Mouse (Mus musculus) bone marrow, adult 2 months (tissue): ENCODE measurements around the gene Sord.

ENCODE experiments used
- CTCF ChIP-seq: fragments of 200-500 bp; IDR thresholded peaks from 2 replicates; pipeline ENCODE4 v1.5.1; 2011; ENCODE audit warnings: low read length, control low read depth; ENCODE audit not compliant: control insufficient read depth, insufficient read depth
- POLR2A ChIP-seq: fragments of 200-500 bp; IDR thresholded peaks from 2 replicates; pipeline ENCODE4 v1.6.1; 2011; ENCODE audit warnings: low read depth, mild to moderate bottlenecking, control low read depth, low read length, borderline replicate concordance; ENCODE audit not compliant: control insufficient read depth

- TF ChIP-seq CTCF: peak; percentile 74
- TF ChIP-seq POLR2A: no peak
Observed at GRCm38 (mm10) chr2:122312722-122313417, 78.3 kb downstream of the Sord start.
